Mouse (Mus musculus): Measurements from ENCODE around the gene Itga1.

Itga1 gene

DNA sequence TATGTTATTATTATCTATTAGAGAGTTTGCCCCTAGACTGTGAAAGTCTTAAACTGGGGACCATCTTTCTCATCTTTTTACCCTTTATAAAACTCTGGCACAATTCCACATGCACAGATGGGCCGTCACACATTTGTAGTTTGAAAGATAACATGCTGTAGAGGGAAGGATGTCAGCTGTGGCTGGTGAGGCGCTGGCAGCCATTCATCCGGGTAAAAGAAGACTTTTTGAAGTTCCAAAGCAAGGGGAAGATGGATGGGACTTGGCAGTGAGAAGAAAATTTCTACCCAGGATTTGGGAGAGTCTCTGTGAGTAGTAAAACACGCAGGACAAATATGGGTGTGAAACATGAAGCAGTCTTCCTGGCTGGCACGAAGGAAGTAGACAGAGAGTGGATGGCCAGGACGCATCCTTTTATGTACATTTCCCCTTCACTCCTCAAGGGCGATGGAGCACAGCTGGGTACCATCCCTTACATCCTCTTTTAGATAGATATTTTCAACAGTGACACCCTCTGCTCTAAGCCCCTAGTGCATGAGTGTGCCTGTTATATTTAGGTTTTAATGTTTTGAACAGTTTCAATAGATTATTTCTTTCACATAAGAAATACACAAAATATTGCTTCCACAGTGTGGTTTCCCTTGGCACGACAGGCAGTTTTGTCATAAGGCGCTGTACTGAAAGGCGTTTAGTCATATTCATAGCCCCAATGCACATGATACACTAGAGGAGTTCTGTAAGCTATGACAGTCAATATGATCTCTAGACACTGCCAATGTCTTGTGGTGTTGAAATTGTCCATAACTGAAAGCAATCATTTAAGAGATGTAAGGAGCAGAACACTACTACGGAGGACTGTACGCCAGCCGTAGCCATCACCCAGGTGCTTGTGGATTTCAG, 50.9 kb downstream of the Itga1 start:
- DNase-seq, result no peak

DNA sequence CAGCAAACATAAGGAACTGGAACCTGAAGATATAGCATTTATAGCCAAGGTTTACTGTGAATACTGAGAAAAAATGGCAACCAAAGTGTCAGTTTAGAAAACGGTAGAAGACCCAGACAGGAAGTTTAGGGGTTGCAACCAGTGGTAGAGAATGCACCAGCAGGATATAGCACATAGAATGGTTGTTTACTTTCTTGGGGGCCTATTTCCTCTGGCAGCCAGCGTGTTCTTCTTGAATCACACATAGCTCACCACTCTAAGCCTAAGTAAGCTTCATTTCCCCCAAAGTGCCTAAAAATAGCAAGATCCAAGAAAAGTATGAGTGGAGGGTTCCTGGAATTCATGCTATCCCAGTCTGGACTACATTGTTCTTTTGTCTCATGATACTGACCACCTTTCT, 59.1 kb downstream of the Itga1 start:
- DNase-seq, result no peak

DNA sequence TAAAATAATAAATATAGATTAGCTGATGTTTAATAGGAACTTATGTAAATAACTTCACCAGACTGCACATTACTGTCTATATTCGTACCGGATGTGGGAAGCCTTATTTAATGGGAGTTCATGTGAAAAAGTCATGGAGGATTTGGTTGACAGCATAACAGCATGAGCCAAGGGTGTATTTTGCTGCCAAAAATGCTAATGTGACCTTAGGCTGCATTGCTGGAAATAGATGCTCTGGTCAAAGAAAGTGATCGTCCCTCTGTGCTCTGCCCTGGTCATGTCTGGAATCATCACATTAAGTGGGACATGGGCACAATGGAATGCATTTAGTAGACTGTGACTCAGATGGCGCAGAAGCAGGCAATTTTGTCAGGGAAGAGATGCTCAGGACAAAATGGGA, 64.5 kb downstream of the Itga1 start:
- peak in 1 of 2 experiments; percentile 19 for DNase-seq

DNA sequence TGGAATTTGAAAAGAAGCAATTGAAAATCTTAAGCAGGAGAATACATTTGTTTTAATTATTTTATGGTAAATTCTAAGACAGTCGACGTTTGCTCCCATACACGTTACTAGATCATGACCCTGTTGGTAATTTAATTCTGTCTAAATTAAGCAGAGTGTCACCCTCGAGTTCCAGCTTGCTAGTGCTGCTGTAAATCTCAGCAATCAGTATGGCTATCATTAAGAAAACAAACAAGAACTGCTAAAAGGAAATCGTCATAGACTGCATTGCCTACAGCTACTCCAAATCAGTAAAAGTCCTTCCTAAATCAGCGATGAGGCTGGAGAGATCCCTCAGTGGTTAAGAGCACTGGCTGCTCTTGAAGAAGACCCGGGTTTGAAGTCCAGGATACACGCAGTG, 66.4 kb downstream of the Itga1 start:
- no peak for DNase-seq

DNA sequence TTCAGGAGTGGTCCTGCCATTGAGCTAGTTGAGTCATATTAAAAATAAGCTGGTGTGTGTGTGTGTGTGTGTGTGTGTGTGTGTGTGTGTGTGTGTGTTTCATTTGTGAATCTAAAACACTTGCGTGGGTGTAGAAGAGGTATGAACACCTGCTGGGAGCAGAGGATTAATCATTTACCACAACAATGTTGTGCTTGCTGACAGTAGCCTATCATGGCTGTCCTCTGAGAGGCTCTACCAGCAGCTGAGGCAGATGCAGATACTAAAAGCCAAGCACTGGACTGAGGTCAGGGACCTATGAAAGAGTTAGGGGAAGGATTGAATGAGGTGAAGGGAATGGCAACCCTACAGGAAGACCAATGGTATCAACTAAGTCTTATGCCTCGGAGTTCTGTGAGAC, 68.6 kb downstream of the Itga1 start:
- DNase-seq, result peak; percentile 35 to 38

DNA sequence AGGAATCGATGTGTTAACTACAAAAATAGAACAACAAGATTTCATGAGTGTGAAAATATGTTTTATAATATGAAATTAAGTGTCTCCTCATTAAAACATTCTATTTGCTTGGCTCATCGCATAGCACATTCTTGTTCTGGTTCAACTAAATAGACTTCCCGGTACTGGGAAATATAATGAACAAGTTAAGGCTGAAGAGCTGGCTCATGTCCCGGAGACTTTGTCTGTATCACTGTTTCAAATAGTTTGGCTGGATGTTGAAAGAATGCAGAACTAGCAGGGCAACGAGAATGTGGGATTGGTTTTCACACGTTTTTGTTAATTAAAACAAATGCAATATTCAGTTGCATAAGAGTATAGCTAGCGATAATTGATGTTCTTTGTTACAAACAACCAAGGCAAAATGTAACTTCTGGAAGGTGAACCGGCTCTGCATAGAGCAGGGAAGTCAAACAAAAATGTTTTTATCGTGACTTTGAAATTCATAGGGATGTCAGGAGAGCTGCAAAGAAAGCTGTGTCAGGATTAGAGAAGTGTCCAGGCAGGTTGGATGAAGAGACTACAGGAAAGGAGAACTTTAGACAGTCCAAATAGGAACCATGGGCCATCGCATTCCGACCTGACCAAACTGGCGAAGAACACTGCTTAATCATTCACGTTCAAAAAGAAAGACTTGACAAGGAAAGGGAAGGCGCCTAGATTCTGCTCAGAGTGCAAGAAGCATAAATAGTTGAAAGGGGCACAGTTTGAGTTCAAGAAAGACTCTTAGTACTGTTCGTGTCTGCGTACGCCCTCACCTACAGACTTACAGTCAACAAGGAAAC, 70.4 kb downstream of the Itga1 start:
- DNase-seq, result peak; percentile 75 to 85

DNA sequence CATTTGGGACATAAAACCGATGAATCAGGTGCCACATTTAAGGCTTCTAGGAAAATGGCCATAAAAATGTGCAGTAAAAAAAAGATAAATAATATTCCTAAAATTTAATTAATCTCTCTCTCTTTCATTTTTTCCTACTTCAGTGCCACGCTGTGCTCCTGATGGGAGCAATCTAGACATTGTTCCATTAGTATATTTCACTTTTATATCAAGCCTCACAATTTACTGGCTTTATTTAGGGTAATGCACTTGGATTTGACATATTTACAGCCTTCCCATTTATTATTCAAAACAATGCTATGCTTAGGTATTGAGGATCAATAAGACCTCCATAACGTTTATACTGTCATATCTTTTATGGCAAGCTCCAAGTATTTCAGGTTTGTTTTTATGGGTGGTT, 76.4 kb downstream of the Itga1 start:
- DNase-seq, result no peak

DNA sequence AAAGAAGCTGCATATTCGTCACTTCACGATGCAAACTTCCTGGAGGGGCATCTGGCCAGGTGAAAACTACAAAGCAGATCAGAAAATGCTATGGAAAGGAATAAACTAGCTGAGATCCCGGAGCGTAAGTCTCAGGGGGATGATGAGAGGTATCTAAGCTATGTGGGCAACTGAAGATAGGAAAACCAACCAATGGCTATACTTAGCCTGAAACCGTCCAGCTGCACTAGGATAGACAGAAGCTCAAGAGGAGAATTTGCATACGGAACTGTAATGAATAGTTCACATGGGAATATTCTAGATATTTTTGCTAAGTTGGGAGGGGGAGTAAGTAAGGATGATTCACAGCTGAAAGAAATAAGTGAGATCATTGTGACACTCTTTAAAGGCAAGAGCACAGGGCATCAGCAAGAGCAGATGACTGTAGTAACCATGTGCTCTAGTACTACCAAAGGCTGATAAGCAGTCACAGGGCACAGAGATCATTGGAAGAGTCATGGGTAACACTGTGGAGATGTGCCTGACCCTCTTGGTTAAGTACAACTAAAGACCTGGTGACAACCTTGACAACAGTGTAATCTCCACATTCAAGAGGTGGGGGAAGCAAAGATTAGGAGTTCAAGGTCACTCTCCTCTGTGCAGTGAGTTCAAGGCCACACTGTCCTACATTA, 79.5 kb downstream of the Itga1 start:
- DNase-seq, result no peak

DNA sequence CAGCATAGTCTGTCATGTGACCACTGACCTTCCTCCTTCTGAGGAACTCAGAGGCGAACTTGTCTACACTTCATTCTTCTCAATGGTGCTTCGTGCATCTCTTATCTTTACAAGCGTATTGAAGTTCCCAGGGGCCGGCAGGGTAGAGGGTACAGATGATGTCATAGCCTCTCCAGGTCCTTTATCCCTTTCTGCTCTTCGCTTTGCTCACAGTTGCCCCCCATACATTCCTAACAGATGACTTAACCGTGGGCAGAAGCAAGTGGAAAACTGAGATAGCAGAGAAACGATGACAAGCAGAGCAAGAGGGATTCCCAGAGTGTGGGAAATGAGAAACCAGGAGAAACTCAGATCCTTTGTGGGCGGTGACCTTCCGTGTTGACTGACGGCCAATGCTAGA, 80.4 kb downstream of the Itga1 start:
- DNase-seq, result no peak

DNA sequence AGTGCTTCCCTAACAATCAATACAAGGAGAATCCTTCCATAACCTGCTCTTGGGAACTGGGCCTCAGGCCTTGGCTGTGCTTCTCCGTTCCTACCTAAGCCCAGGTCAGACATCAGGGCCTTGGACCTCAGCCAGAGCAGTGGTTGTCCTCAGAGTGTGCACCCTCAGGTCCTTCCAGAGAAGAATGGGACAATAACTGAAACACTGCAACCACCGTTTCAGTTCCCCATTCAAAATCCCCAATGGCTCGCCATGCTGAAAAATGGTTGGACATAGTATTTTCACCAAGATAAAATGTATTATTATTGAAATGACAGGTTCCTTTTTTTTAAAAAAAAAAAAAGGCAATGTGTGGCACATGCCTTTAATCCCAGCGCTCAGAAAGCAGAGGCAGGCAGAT, 81.0 kb downstream of the Itga1 start:
- no peak for DNase-seq

DNA sequence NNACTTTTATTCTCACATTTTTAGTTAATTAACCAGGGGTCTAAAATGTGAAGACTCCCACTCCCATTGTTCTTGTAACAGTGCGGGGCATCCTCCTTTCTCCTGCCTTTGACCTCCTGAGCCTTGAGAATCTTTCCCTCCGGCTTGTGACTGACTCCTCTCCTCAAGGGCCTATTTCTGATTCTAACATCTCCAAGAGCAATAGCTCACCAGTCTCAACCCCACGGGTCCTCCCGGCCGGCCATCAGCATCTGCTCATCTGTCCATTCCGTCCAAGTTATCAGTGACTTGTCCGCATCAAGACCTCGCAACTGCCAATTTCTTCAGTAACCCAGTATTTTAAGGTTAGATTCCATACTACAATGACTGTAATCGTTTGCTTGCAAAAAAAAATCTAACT, 84.2 kb downstream of the Itga1 start:
- no peak for DNase-seq

DNA sequence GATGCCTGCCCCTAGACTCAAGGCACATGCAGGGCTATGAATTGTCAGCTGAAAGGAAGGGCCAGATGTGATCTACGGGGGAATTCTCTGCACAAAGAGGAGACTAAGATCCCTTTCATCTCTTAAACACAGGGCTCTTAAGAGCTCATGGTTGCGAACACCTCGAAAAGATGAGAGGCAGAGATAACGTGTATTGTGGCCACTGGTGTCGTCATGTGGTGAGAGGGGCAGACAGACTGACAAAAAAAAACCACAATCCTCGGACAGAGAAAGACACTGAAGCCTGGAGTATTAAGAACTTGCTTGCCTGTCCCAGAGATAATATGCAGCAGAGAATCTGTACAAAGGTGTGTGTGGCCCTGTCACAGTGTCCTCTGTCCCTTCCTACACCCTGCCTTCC, 90.2 kb downstream of the Itga1 start:
- no peak for DNase-seq

DNA sequence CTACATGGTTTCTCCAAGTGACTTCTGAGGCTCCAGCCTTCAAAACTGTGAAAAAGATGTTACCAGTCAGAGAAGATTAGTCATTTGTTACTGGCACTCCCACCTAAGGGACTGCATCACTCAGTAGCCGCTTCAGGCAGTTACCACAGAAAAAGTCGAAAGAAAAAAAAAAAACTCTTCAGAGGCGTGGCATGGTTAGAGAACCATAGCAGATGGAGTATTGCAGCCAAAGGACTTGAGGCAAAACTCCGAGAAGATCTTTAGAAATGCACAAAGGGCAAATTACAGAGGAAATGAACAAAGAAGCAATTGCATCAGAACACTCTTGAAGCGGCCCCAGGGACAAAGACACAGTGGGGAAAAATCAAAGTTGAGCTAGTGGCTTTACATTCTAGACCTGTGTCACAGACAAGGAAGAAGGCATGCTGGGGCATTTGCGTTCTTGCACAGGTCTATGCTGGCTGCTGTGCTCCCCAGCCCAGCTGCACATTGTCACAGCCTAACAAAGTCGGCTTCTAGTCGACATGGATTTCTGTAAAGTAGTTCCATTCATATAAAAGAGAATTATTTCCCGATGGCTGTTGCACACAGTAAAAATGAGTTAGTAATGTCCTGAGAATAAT, 95.4 kb downstream of the Itga1 start:
- DNase-seq, result no peak

DNA sequence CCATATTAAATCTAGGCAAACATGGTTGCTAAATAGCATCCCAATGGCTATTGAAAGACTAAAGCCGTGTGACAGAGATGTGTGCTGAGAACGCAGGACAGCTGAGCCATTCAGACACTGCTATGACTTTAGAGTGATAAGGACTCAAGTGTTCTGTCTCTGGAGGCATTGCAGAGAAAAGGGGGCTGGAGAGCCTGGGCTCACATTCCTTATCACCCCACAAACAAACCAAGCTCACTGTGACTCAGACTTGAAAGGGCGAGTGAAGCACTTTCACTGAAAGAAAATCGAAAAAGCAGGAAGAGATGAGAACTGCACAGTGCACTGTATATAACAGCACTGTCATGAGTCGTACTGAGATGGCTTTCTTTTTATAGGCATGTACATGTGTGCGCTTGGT, 96.4 kb downstream of the Itga1 start:
- DNase-seq, result no peak

DNA sequence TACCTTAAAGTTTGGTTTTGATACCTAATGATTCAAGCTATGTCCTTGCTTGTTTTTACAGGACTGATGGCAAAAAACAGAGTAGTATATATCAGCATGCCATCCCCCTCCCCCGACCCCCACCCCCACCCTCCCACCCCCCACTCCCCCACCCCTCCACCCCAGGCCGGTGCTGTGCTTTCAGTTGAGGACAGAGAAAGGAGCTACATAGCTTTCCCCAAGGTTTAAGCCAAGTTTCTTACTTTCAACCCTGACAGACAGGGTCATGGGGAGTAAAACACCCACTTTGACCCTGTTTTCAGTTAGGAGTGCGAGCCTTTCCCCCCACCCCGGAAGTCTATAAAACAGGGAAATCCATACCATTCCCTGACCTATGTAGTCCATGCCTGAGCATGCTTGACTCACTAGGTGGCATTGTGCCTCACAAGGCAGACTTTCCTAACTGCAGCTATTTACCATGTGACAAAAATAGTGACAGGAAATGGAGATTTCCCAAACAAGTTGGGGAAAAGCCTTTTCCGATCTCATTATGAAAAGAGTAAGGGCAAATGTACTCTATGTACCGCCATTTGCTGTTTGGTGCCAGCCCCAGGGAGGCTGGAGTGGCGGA, 98.2 kb downstream of the Itga1 start:
- peak in 1 of 2 experiments; percentile 16 for DNase-seq

DNA sequence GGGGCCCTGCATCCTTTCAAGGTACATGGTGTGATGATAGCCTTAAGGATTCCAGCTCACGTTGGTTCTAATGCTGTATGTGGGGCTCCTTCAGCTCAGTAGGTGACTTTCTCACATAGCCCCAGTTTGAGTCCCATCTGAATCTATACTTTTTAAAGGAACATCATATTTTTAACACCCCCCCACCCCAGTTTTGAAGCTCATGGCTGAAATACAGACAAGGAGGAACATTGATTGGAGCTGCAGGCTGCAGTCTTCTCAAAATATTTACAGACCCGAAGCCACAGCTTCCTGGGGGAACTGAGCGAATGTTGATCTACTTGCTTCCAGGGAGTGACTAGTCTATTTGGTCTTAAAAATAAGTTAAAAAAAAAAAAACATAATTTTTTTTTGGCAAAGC, 98.9 kb downstream of the Itga1 start:
- DNase-seq, result no peak

DNA sequence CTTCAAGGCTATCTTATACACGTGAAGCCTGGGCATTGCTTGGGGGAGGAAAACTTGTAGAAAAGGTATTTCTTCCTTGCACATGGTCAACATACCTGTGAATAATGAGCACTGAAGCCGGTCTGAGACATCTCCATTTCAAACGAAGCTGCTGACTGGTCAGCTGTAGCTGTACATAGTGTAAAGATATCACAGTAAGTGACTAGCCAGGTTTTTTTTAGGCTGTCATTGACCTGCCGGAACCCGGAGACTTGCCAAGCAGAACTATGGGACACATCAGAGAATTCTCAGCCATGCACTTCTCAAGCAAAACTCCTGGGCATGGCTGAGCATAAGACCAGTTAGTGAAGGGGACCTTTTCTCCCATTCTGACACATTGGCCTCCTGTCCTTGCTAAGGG, 99.6 kb downstream of the Itga1 start:
- DNase-seq, result no peak

DNA sequence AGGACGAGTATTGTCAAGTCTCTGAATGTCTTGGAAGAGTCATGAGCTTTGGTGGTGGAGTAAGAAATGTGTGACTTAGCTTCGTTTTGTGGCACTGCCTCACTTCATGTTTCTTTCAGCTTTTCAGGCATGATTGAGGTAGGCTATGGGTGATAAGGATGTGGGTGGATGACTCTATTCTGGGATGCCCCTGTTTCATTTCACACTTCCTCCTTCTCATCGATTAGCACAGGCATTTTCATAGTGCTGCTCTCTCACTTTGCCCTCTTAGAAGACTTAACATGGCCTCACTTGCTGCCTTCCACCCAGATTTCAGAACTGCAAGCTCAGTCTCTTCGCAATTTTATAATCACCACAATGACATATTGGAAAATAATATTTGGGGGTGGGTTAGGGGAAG, 102.2 kb downstream of the Itga1 start:
- DNase-seq, result no peak

DNA sequence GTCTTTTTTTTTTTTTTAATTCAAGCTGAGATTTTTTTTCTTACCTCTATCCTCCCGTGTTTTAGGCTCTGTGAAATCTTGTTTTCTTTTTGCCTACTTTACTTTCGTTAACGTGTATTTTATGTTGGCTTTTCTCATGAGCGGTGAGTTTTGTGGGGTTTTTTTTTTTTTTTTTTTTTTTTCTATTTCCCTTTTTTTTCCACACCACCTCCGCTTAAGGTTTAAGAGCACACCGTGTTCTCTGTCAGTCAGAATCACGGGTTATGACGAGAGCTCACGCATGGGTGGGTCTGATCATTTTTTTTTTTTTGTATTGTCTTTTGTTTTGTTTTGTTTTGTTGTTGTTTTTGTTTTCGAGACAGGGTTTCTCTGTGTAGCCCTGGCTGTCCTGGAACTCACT, 103.7 kb downstream of the Itga1 start:
- DNase-seq, result no peak

DNA sequence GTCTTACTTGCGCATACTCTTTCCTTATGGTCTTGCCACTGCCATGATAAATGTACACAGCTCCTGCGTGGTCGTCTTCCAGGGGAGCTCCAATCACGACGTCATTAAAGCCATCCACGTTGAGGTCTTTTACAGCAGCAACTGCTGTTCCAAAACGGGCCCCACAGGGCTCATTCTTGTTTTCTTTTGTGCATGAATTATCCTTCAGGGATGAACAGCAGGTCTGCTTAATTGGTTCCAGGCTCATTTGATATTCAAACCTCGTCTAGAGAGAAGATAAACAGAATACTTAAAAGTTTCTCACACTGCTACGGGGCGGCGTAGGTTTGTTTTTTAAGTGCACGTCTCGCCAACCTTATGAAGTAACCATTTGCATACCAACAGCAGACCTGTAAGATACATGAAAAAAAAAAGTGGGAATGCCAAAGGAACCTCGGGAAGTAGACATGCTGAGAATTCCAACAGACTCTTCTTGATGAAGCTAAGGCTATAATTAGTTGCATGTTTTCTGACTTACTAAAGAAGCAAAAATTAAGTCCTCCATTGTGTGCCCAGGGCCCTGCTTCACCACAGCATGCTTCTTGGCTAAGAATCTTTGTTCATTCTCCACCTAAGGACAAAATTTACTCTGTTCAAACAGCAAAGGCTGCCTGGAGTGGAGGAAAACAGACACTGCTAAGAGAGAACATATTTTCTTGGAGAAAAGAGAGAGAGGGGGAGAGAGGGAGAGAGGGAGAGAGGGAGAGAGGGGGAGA, 109.3 kb downstream of the Itga1 start:
- no peak for DNase-seq

DNA sequence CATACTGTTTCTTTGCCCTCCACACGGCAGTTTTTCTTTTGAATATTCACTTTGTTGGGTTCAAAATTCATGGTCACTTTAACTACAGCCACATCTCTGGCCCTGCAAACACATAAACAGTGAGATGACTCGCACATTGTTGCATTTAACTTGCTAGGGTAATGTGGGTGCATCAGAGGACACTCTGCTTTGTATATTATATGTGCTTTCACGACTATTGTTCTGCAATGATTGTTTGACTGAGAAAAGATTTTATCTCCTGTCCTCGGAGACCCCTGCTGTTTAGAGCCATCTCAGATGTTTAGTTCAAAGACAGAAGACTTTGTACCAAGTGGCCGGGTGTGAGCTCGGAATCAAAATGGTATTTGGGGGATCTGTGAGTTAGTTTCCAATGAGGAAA, 114.1 kb downstream of the Itga1 start:
- DNase-seq, result no peak

DNA sequence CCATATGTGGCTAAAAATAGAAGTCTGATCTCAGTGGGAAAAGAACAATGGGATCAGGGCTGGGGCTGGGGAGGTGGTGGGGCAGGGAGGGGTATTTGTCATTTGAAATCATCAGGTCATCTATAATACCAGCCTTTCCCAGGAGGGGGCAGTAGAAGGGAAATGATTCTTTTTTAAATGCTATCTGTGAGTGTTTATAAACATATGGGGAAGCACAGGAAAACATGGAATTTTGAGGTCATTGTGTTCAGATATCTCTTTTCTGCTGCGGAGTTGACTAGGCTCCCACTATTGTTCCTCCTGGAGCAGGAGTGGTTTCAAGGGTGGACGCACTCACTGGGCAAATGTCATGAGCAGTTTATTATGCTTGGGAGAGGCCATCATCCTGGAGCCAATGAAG, 114.6 kb downstream of the Itga1 start:
- peak; percentile 31 to 47 for DNase-seq
